Mouse (Mus musculus) hindbrain, postnatal 0 days (tissue): ENCODE data around the gene Pstk. TPM values are rescaled to one million over a fixed set of nuclear protein-coding genes. Genes with fewer than 3 reads are reported as not detected.

Experiments
- ATAC-seq: fragments of 200-750 bp; cut with Nextera tagmentation; 2 replicates; pipeline ENCODE4 v1.8.0; 2017; ENCODE audit warnings: mild to moderate bottlenecking, moderate TSS enrichment, moderate library complexity
- DNase-seq: peaks from one replicate; pipeline ENCODE4 v3.0.0-alpha.2; 2015; ENCODE audit warnings: low spot score
- H3K27ac ChIP-seq: fragments of 300-500 bp; sonication (generic); 2 replicates; pipeline ENCODE4 v1.5.1; 2014; ENCODE audit warnings: mild to moderate bottlenecking
- H3K27me3 ChIP-seq: fragments of 300-500 bp; sonication (generic); 2 replicates; pipeline ENCODE4 v1.6.1; 2014; ENCODE audit warnings: low read length, mixed read lengths; ENCODE audit not compliant: insufficient read depth
- H3K36me3 ChIP-seq: fragments of 300-500 bp; sonication (generic); 2 replicates; pipeline ENCODE4 v1.6.1; 2014; ENCODE audit warnings: low read length, mixed read lengths; ENCODE audit not compliant: insufficient read depth
- H3K4me1 ChIP-seq: fragments of 300-500 bp; sonication (generic); 2 replicates; pipeline ENCODE4 v1.6.1; 2014; ENCODE audit warnings: antibody characterized with exemption, low read length, mixed read lengths; ENCODE audit not compliant: insufficient read depth
- H3K4me2 ChIP-seq: fragments of 300-500 bp; sonication (generic); 2 replicates; pipeline ENCODE4 v1.6.1; 2014; ENCODE audit warnings: low read depth, mild to moderate bottlenecking, low read length, moderate library complexity, mixed read lengths
- H3K4me3 ChIP-seq: fragments of 300-500 bp; sonication (generic); 2 replicates; pipeline ENCODE4 v1.5.1; 2014; ENCODE audit warnings: low read length
- H3K9ac ChIP-seq: fragments of 300-500 bp; sonication (generic); replicated peaks from 2 replicates; pipeline ENCODE4 v1.6.1; 2014; ENCODE audit warnings: mild to moderate bottlenecking, low read length, moderate library complexity, mixed read lengths
- H3K9me3 ChIP-seq: fragments of 300-500 bp; sonication (generic); 2 replicates; pipeline ENCODE4 v1.6.1; 2016; ENCODE audit warnings: low read length, mixed read lengths
- CTCF ChIP-seq: IDR thresholded peaks from 2 replicates; pipeline ENCODE4 v1.5.1; 2016; ENCODE audit warnings: antibody characterized with exemption, control low read depth, low read depth
- WGBS: fragments of 180-500 bp; shearing (Covaris S2); extraction: QIAGEN DNeasy Blood & Tissue Kit; methylation state at CpG from one replicate; pipeline ENCODE4 v1.1.7; 2014; 5-methylcytosine and 5-hydroxymethylcytosine counted together
- polyA plus RNA-seq: library from polyadenylated mRNA; unstranded; fragments of >200 nt; fragmentation: Nextera tagmentation; extraction: Ambion mirVana; gene quantifications from 2 replicates; pipeline ENCODE4 v1.2.1, GENCODE M21; 2015
- total RNA-seq: library from RNA; depleted of rRNA; stranded (reverse); fragments of >200 nt; gene quantifications from 2 replicates; pipeline ENCODE4 v1.2.3, GENCODE M21; 2014; rRNA removed

Gene Pstk
- total and polyA plus RNA-seq, 2 experiments from 2014 or later = 39.9 to 55.8 TPM

GRCm38 (mm10) chr7:131437051-131437450 is 66.1 kb downstream of the Pstk start:
- Histone ChIP-seq H3K9me3 (no peaks in the 10 kb centered on the region), H3K9ac (no peak overlapping the region), H3K27ac (no peak overlapping the region), H3K4me1 (no peaks in the 10 kb centered on the region), H3K36me3 (peaks cover 15% of the 10 kb centered on the region; the same call in 1 of the 2 replicates), H3K27me3 (no peaks in the 10 kb centered on the region), H3K4me2 (no peak overlapping the region), H3K4me3 (no peak overlapping the region)
- WGBS = 79% methylated on average over 3 of the region's 3 CpGs
- ATAC-seq = no peak
- no peak for DNase-seq
- TF ChIP-seq CTCF = no peak

Other genes starting within 250 kb of the Pstk start
- not detected in 2 replicates for gene 4933402N03Rik, start 224.8 kb upstream of the Pstk start, total RNA-seq
- gene 4933402N03Rik, start 224.8 kb upstream of the Pstk start, polyA plus RNA-seq = not detected in 2 replicates
- gene 5430419D17Rik, start 196.7 kb upstream of the Pstk start, total RNA-seq = under 0.01 and 0.31 TPM in 2 replicates
- 0.05 and 0.09 TPM in 2 replicates for gene 5430419D17Rik, start 196.7 kb upstream of the Pstk start, polyA plus RNA-seq
- 0.10 TPM in 1 of 2 replicates, not detected in the other for gene Cuzd1, start 48.8 kb upstream of the Pstk start, total RNA-seq
- not detected in 2 replicates for gene Cuzd1, start 48.8 kb upstream of the Pstk start, polyA plus RNA-seq
- gene Fam24b, start 41.6 kb upstream of the Pstk start, total RNA-seq = 0.36 TPM in 1 of 2 replicates, not detected in the other
- gene Fam24b, start 41.6 kb upstream of the Pstk start, polyA plus RNA-seq = not detected in 2 replicates
- not detected in 2 replicates for gene Fam24a, start 37.3 kb upstream of the Pstk start, total RNA-seq
- gene Fam24a, start 37.3 kb upstream of the Pstk start, polyA plus RNA-seq = 0.29 and 0.44 TPM in 2 replicates
- 27.4 and 47.8 TPM in 2 replicates for gene 2310057M21Rik, start 8.4 kb upstream of the Pstk start, total RNA-seq
- 20.3 and 26.2 TPM in 2 replicates for gene 2310057M21Rik, start 8.4 kb upstream of the Pstk start, polyA plus RNA-seq
- 14.3 and 16.1 TPM in 2 replicates for gene Ikzf5, start 39.4 kb downstream of the Pstk start, total RNA-seq
- 10.2 and 11.3 TPM in 2 replicates for gene Ikzf5, start 39.4 kb downstream of the Pstk start, polyA plus RNA-seq
- 24.2 and 27.3 TPM in 2 replicates for gene Acadsb, start 39.5 kb downstream of the Pstk start, total RNA-seq
- 76.1 and 82.8 TPM in 2 replicates for gene Acadsb, start 39.5 kb downstream of the Pstk start, polyA plus RNA-seq
- 2.0 and 3.2 TPM in 2 replicates for gene Hmx3, start 171.7 kb downstream of the Pstk start, total RNA-seq
- gene Hmx3, start 171.7 kb downstream of the Pstk start, polyA plus RNA-seq = 1.2 and 1.5 TPM in 2 replicates
- 0.36 and 0.99 TPM in 2 replicates for gene Hmx2, start 177.6 kb downstream of the Pstk start, total RNA-seq
- gene Hmx2, start 177.6 kb downstream of the Pstk start, polyA plus RNA-seq = 0.56 and 0.91 TPM in 2 replicates
- 95.2 and 97.8 TPM in 2 replicates for gene Bub3, start 189.1 kb downstream of the Pstk start, total RNA-seq
- gene Bub3, start 189.1 kb downstream of the Pstk start, polyA plus RNA-seq = 127 and 132 TPM in 2 replicates